Mouse (Mus musculus): ENCODE results near the gene Rtn4rl1.

- TF ChIP-seq CTCF (IDR thresholded peaks at IDR 0.05; ENCODE audit: low read depth, low read length) (no peak), POLR2A (IDR thresholded peaks at IDR 0.05; ENCODE audit: insufficient read depth, low read length) (no peak), EP300 (IDR thresholded peaks at IDR 0.05; ENCODE audit: insufficient read depth, low read depth, low read length) (no peak)
These were observed 27.0 kb downstream of the Rtn4rl1 start for GRCm38 (mm10) chr11:75220517-75221145.
